Mouse (Mus musculus) adrenal gland, postnatal 4 days (tissue): Measurements from ENCODE around the gene Fsip1. TPM values are rescaled to one million over a fixed set of nuclear protein-coding genes. Genes with fewer than 3 reads are reported as not detected.

Experiments
- DNase-seq, 2 experiments: peaks; one replicate each; pipeline ENCODE4 v3.0.0; 2021 to 2022; ENCODE audit warnings: low spot score in 2 of 2, mixed read lengths in 2 of 2
- total RNA-seq, 2 experiments: library from RNA; stranded (reverse); gene quantifications; 2 replicates each; pipeline ENCODE4 v1.2.3; 2021

Gene Fsip1
- total RNA-seq, 2 experiments from 2014 or later: 0.54 to 1.4 TPM

DNA sequence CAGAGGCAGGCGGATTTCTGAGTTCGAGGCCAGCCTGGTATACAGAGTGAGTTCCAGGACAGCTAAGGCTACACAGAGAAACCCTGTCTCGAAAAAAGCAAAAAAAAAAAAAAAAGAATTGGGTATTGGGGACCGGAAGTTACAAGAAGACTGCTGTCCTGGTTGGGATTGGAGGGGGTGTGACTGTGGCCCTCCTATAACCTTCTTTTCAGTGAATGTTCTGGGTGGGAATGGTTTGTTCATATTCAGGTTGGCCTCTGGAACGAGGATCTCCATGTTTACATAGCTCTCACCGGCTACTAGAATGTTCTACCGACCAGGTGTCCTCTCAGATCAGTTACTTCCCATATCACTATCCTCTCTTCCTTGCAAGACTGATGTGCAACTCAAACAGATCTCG is 328 bp upstream of the Fsip1 start:
- DNase-seq: no peak

DNA sequence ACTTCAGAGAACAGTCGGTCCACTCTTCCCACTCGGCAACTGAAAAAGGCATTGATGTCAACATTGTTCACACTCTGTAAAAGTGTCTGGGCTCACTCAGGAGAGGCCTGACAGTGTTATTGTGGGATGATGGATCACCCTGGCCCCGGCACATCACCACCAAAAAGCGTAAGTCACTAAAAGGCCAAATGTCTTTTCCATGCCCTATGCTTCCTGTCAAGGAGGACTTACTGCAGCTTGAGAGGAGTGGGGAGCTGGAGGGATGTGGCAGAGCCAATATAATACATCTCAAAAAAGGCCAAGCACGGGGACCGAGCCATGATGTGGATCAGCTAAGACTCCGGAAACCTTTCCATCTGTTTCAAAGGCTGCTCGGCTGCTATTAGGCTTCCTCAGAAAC is 2.2 kb downstream of the Fsip1 start:
- no peak for DNase-seq

DNA sequence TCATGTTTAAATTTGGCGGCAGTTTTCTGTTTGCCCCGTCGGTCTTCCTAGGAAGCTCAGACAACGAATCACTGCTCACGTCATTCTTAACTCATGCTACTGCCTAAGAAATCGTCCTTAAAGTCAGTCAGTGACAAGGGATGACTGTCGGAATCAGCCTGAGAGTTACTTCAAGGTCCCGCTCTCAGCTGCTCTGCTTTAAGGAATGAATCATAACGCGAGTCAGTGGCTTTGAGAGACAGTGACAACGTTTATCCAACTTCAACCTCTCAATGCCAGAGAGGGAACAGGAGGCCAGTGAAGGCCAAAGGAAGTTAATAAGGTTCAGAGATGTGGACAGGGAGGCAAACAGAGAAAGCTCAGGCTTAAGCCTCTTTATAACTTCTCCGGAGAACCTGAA is 7.8 kb downstream of the Fsip1 start:
- DNase-seq: no peak

DNA sequence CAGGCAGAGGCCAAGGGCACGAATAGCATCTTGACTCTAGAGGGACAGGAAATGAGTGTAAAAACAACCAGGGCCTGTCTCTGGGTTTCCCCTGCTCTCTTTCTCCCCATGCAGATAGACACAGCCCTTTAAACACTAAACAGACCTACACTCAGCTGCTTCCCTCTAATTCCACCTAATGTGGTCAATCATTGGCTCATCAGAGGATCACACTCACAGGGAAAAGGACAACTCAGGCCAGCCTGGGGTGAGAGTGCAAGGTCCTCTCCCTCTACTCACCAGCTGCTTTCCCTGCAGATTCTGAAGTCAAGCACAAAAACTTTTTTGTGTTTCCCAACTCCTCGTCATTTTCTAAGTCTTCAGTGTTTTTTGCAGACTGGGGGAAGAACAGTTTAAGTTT is 8.8 kb downstream of the Fsip1 start:
- no peak for DNase-seq

DNA sequence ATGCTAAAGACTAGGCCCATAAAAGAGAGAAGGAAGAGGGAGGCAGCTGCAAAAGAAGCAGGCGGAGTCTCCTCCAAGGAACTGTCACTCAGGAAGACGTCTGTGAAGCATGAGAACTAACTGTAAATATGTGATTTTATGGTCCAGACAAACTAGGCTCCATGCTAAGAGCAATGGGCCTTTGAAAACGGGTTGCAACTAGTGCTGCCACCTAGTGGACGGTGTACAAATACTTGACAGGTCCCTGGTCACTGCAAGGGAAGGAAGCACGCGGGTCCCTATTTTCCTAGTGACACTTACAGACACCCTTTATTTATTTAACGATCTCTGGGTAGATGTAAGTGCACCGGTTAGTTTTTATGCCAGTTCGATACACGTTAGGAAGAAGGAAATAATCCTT is 10.9 kb downstream of the Fsip1 start:
- DNase-seq: peak; percentile 26 to 51

DNA sequence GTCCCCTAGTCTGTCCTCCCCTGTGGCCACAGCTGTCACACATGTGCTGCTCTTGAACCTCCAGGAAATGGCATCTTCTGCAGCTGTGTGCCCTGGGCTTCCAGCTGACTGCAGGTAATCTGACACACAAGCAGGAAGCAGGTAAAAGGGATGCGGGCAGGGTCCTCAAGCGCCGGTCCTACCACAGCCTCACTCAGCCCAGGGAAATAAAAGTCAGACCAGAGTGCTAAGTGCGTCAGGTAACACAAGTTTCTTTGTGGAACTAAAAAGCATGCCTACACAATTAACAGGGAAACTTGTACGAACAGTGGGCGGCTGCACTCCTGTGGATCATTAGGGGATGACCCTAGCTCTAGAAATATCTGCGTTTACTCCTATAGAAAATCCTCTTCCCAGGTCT is 20.6 kb downstream of the Fsip1 start:
- no peak for DNase-seq

DNA sequence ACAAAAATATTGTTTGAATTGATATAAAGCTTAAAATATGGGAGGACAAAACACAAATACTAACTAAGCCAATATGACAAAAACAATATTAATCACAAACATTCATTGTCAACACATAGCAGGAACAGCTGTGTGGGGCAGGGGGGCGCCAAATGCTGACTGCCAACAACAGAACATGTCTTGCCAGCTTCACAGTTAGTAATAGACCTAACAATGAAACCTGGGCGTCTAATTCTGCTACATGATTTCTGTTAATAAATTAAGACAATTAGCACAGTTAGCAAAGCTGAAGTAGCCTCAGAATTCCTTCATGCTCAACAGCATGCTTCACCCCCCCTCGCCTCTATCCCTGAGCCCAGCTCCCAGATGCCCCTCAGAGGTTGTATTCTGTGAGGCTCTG is 21.2 kb downstream of the Fsip1 start:
- DNase-seq: no peak

DNA sequence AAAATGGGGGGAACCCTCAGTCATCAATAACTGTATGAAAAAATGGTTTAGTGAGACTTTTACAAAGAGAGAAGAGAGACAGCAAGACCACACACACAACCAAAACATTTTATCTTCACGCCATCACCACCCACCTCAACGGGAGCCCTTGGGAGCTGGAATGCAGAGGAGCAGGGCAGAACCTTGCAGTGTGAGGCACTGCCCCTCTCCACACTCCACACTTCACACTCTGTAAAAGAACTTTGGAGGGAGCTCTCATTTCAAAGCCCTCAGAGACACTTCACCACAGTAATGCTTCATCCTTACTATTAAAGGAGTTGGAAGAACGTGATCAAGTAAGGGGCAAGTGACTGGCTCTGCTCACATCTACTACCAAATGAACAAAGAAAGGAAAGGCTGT is 26.2 kb downstream of the Fsip1 start:
- DNase-seq: no peak

DNA sequence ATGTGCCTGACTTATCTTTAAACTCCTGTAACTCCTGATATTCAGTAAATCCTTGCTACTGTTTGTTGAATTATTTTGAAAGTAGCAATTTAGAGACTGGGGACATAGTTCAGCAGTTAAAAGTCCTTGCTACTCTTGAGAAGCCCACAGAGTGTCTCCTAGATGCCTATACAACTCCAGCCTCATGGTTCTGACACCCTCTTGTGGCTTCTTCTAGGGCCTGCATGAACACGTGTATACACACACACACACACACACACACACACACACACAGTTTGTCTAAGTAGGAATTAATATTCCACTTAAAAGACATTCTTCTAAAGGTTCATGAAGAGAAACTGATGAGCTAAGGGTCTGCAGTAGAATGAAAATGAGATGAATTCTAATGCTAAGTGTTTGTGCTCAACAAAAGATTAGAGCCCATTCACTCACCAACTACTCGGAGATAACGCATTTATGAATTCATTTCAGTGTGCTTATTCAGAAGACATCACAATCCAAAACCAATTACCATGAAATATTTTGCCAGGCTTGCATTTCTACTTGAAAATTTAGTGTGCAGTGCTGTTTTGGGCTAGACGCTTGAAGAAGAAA is 28.2 kb downstream of the Fsip1 start:
- DNase-seq: no peak

DNA sequence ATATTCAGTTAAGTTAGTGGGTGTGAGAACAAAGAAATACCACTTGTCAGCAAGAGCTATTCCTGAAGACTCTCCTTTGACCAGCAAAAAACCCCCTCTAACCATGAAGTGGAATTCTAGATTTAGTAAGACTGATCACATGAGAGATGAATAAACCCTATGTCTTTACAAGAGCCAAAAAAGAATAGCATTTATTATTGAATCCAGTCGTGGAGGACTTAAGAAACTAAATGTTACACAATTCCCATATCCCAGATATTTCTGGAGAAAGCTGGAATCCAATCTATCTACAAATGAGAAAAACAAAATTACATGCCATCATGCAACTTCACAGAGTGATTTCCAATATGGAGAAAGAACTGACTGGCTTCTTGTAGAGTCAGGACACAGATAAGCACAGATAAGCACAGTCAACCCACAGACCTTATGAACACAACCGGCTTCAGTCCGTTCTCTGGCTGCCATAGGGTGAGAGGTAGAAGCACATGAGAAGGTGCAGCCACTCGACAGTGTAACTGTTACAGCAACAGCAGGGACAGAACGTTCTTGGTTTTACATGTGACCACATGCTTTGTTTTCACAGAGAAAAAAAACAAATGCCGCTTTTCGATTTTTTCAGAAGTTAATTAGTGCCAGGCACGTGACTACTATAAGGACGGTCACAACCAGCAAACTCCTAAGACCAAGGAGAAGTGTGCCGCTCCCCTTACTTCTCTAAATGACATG is 31.3 kb downstream of the Fsip1 start:
- DNase-seq: no peak

DNA sequence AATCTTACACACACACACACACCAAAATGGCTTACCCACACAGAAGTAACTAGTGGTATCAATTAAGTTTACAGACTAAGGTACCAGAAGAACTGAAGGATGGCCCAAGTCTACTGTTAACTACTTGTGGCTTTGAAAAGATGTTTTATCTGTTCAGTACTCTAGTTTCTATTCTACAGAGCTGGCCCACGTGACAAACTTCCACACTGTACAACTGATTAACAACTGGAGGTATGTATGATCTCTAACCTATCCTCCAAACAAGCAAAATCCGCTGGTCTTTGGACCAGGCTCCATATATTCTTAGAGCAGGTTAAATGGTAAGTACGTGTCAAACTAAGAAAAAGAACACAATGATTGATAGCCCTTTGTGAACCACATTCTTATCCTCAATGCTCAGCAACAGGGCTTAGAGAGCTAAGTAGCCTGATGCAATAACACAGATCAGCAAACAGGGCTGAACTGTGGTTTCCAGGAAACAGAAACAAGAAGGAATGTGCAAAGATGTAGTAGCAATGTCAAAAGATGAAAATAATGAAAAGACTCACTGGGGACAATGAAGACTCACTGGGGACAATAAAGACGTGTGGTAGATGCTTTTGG is 38.7 kb downstream of the Fsip1 start:
- DNase-seq: no peak

DNA sequence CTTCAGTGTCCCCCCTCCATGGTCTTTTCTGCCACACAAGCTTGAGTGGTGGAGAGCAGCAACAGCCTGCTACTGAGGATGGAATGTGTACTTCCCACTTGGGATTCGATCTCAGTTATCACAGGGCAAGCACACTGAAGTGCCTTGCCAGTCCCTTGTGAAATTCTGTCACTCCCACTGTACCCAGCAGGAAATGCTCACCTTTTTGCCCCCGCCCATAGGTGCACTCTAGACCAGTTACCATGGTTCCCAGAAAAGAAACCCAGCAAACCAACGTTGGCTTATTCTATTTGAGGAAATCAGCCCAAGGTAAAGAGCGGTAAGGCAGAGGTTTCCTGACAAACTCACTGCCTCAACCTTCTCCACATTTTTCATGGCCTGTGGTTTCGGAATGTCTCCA is 47.1 kb downstream of the Fsip1 start:
- no peak for DNase-seq

DNA sequence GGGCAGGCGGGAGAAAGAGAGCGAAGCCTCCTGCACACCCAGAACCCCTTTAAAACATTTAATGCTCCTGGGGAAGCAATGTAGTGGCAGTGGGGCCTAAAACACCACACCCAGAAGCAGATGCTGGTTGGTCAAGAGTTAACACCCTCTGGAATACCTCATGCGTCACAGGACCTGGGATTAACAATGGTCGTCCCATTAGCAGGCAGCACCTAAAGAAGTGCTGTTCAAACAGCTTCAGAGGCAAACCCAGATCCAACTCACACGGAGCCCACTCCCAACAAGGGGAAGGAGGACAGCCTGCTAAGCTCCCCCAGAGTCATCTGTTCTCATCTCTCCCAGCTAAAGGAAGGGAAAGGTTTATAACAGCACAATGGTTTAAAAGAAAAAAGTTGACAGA is 48.1 kb downstream of the Fsip1 start:
- DNase-seq: no peak

DNA sequence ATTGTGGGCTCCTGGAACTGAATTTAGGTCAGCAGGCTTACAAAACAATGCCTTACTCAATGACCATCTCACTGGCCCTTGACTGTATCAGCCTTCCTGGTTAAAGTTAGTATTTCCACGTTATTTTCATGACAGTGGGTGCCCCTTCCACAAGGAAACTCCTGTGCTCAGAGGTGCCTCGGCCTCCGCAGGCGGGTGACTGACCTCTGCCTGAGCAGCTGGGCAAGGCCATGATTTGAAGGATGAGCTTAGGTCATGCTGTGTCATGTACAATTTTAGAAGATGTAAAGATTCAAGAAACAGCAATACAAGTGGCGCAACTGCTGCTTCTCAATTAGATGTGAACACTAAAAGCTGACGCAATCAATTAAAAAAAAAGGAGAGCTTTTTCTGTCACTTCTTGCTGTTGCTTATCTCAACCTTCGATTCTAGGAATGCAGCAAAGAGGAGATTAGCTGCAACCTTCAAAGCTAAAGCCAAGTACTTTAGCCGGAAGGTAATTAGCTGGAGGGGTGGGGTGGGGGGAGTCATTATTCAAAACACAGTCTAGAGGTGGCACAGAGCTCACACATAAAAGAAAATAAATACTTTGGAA is 50.7 kb downstream of the Fsip1 start:
- DNase-seq: no peak

DNA sequence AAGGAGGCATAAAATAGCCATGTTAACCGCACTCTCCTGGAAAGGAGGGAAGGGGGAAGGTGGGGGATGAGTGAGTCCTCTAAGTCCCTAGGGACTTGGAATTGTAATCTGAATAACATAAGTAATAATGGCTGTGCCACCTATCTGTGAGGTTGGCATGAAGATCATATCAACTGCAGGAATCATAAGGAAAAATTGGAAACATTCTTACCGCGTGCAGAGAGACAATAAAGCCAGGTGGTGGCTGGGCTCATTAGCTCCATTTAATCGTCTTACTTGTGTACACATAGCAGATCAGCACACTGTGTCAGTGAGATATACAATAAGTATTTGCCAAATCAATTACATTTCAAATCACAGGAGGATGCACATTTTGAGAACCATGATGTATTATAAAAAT is 52.1 kb downstream of the Fsip1 start:
- DNase-seq: no peak

DNA sequence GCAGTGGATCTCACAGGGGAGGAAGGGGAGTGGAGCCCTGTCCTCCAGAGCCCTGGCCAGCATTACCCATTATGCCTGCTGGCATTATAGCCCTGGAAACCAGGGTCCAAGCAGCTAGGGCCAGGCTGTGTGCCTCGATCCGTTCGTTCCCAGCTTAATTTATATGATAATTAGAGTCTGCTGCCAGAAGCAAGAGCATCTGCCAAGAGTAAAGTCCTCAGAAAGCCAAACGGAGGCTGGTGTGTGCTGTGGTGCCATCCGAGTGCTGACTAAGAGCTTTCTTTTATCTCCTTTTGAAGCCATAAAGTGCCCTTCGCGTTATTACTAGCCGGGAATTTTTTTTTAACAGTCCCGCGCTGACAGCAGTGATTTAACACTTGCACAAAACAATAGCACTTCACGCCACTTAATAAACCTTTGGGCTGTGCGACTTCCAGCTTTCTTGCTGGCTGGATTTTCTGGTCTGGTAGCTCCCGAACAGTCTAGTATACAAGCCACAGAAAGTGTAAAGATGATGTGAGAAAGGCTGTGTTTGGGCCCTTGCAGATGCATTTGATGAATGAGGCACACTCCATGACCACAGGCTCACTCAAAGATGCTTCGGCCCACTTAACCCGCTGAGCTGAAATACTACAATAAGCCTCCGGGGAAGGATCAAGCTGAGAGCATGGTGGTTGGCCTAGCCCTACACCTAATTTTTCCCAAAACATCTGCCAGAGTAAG is 52.9 kb downstream of the Fsip1 start:
- DNase-seq: no peak

DNA sequence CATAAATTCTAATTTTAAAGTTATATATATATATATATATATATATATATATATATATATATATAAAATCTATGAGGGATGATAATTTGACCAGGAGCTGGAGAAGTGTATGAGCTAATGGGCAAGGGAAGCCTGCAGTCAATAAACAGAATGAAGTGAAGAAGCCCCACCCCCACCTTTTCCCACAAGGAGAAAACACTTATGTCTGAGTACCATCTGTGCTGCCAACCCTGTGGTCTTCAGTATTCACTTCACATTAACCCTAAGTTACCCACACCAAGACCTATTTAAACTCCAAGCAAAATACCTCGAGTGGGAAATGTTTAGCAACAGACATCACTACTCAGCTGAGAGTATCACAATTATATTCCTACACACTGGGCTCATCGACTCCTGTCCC is 53.8 kb downstream of the Fsip1 start:
- no peak for DNase-seq

DNA sequence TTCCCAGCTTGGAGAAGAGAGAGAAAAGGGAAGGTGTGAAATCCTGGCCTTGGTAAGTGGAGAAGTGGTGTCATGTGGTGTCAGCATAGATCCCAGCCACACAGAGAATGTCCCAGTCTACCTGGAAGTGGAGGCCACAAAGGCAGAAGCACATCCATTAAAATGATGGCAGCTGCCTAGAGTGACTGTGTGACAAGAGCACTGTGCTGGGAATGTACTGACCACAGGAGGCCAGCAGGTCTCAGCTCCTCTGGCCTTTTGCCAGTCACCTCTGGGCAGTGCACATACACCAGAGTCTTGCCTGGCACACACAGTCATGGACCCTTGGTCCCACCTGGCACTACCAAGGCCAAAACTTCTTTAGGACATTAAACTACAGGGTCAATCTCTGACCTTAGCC is 54.8 kb downstream of the Fsip1 start:
- no peak for DNase-seq

DNA sequence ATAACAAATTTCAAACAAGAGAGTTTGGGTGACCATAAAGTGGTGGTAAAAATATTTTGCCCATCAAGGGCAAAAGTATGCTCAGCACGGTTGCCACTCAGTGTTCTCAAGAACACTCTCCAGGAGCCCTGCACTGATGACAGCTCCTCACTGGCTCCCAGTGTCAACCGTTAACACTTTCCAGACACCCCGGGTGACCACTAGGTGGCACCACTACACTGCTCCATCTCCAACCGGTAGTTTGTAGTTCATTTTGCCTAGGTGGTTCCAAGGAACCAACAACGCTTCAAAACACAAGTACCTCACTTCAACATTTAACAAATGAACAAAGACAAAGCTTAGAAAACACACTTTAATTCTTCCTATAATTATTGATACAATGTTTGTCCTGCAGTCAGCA is 56.9 kb downstream of the Fsip1 start:
- DNase-seq: peak; percentile 36 to 48

DNA sequence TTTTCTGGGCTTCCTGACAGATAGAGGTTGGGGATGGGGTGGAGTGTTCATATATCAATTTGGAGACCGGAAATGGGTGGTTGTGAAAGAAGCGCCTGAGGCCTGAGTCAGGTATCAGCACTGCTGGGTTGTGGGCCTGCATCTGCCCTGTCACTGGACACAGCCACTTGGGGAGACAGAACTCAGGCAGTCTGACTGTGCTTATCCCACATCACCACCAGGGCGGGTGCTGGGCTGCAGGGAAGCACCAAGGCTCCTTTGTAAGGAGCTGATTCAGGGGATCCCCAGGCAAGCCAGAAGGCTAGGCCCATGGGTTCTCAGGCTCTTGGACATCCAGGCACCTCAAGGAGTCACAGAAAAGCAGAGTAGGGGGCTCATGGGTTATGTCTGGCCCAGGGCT is 59.8 kb downstream of the Fsip1 start:
- no peak for DNase-seq

DNA sequence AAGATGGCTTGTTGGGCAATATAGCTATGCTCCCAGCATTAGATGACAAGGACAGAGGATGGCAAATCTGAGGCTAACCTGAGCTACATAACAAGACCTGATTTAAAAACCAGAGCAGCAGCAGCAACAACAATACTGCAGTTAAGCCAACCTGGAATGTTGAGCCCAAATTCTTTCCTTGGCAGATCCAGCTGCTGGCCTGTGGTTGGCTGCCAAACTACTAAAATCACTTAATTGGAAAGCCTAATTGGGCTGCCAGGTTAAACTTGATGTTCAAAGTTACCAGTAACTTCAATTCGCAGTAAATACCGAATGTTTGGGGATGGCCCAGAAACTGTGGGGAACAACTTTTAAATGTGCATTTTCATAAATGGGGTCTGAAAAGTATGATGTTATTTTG is 74.6 kb downstream of the Fsip1 start:
- DNase-seq: no peak
